Mouse (Mus musculus) hindbrain, embryonic 13.5 days (tissue): ENCODE measurements around the gene Slamf6. TPM values are rescaled to one million over a fixed set of nuclear protein-coding genes. Genes with fewer than 3 reads are reported as not detected.
"Not testable (repeated sequence)": the region's sequence is repeated elsewhere in the genome, so short reads cannot be mapped to it uniquely, and the experiment has no call there.

ENCODE experiments used
- ATAC-seq: fragments of 200-750 bp; cut with Nextera tagmentation; 2 replicates; pipeline ENCODE4 v1.8.0; 2017; ENCODE audit warnings: moderate TSS enrichment; ENCODE audit not compliant: low FRiP score
- H3K27ac ChIP-seq: fragments of 300-500 bp; sonication (generic); 2 replicates; pipeline ENCODE4 v1.5.1; 2015; ENCODE audit warnings: inconsistent platforms, mild to moderate bottlenecking, moderate library complexity
- H3K27me3 ChIP-seq: fragments of 300-500 bp; sonication (generic); 2 replicates; pipeline ENCODE4 v1.6.1; 2015; ENCODE audit warnings: mild to moderate bottlenecking, inconsistent platforms
- H3K36me3 ChIP-seq: fragments of 300-500 bp; sonication (generic); 2 replicates; pipeline ENCODE4 v1.6.1; 2015; ENCODE audit warnings: mild to moderate bottlenecking, inconsistent platforms
- H3K4me1 ChIP-seq: fragments of 300-500 bp; sonication (generic); replicated peaks from 2 replicates; pipeline ENCODE4 v1.6.1; 2015; ENCODE audit warnings: inconsistent platforms
- H3K4me2 ChIP-seq: fragments of 300-500 bp; sonication (generic); 2 replicates; pipeline ENCODE4 v1.6.1; 2015; ENCODE audit warnings: inconsistent platforms, mild to moderate bottlenecking, moderate library complexity
- H3K4me3 ChIP-seq: fragments of 300-500 bp; sonication (generic); 2 replicates; pipeline ENCODE4 v1.5.1; 2015; ENCODE audit warnings: mild to moderate bottlenecking, inconsistent platforms
- H3K9ac ChIP-seq: fragments of 300-500 bp; sonication (generic); 2 replicates; pipeline ENCODE4 v1.6.1; 2015; ENCODE audit warnings: mild to moderate bottlenecking, inconsistent platforms
- H3K9me3 ChIP-seq: fragments of 300-500 bp; sonication (generic); 2 replicates; pipeline ENCODE4 v1.6.1; 2016; ENCODE audit warnings: inconsistent platforms
- WGBS: fragments of 180-500 bp; shearing (Covaris S2); methylation state at CpG from one replicate; pipeline ENCODE4 v1.1.7; 2015; 5-methylcytosine and 5-hydroxymethylcytosine counted together
- polyA plus RNA-seq: library from polyadenylated mRNA; unstranded; fragments of >200 nt; fragmentation: Nextera tagmentation; extraction: Ambion mirVana; gene quantifications from 2 replicates; pipeline ENCODE4 v1.2.1, GENCODE M21; 2015

Gene Slamf6
- polyA plus RNA-seq, 1 experiment from 2014 or later = not detected

- Histone ChIP-seq H3K4me3 (no peak overlapping the region), H3K27ac (no peak overlapping the region), H3K4me2 (no peak overlapping the region), H3K9ac (no peak overlapping the region), H3K36me3 (no peaks in the 10 kb centered on the region), H3K9me3 (no peaks in the 10 kb centered on the region), H3K27me3 (no peaks in the 10 kb centered on the region), H3K4me1 (peaks cover 8% of the 10 kb centered on the region)
- 87% methylated on average over 6 of the region's 6 CpGs for WGBS
- ATAC-seq = no peak
Measured at GRCm38 (mm10) chr1:171966054-171966790, 48.9 kb downstream of the Slamf6 start.

- Histone ChIP-seq H3K9ac (no peak overlapping the region), H3K36me3 (no peaks in the 10 kb centered on the region), H3K27me3 (no peaks in the 10 kb centered on the region), H3K4me3 (no peak overlapping the region), H3K9me3 (no peaks in the 10 kb centered on the region), H3K4me2 (no peak overlapping the region), H3K4me1 (peaks cover 11% of the 10 kb centered on the region), H3K27ac (no peak overlapping the region)
- ATAC-seq = no peak
- WGBS = 90% methylated on average over 6 of the region's 6 CpGs
Measured at GRCm38 (mm10) chr1:171969221-171969620, 51.9 kb downstream of the Slamf6 start.

- no peak overlapping the region for H3K4me2 ChIP-seq
- peak overlapping the region; percentile 40; the same call in 1 of the 2 replicates for H3K27ac ChIP-seq
- H3K9me3 ChIP-seq = no peaks in the 10 kb centered on the region
- H3K4me3 ChIP-seq = no peak overlapping the region
- no peaks in the 10 kb centered on the region for H3K36me3 ChIP-seq
- peak; percentile 72; the same call in 1 of the 2 replicates for ATAC-seq
- WGBS = 22% methylated on average over 10 of the region's 10 CpGs
- no peaks in the 10 kb centered on the region for H3K27me3 ChIP-seq
- H3K4me1 ChIP-seq = peaks cover 11% of the 10 kb centered on the region
- no peak overlapping the region for H3K9ac ChIP-seq
Measured at GRCm38 (mm10) chr1:171970854-171971586, 53.7 kb downstream of the Slamf6 start.

GRCm38 (mm10) chr1:171974361-171974760, 57.0 kb downstream of the Slamf6 start:
- H3K9ac ChIP-seq, H3K27me3 ChIP-seq, H3K36me3 ChIP-seq, ATAC-seq, H3K9me3 ChIP-seq, H3K27ac ChIP-seq, H3K4me2 ChIP-seq, H3K4me3 ChIP-seq: not testable (repeated sequence)
- WGBS = 88% methylated on average over 2 of the region's 2 CpGs
- peaks cover 11% of the 10 kb centered on the region for H3K4me1 ChIP-seq

GRCm38 (mm10) chr1:171975377-171975776, 58.1 kb downstream of the Slamf6 start:
- Histone ChIP-seq H3K27ac (no peak overlapping the region), H3K4me2 (no peak overlapping the region), H3K4me3 (no peak overlapping the region), H3K9me3 (no peaks in the 10 kb centered on the region), H3K36me3 (no peaks in the 10 kb centered on the region), H3K27me3 (no peaks in the 10 kb centered on the region), H3K4me1 (peaks cover 9% of the 10 kb centered on the region), H3K9ac (no peak overlapping the region)
- no peak for ATAC-seq
- WGBS = 91% methylated on average over 9 of the region's 9 CpGs

- H3K4me3 ChIP-seq = no peak overlapping the region
- no peak for ATAC-seq
- no peak overlapping the region for H3K4me2 ChIP-seq
- 86% methylated on average over 4 of the region's 4 CpGs for WGBS
- no peaks in the 10 kb centered on the region for H3K27me3 ChIP-seq
- no peaks in the 10 kb centered on the region for H3K9me3 ChIP-seq
- peaks cover 6% of the 10 kb centered on the region for H3K4me1 ChIP-seq
- no peak overlapping the region for H3K27ac ChIP-seq
- no peak overlapping the region for H3K9ac ChIP-seq
- no peaks in the 10 kb centered on the region for H3K36me3 ChIP-seq
Measured at GRCm38 (mm10) chr1:171975831-171976230, 58.5 kb downstream of the Slamf6 start.

- ATAC-seq = no peak
- WGBS = 95% methylated on average over 14 of the region's 14 CpGs
Measured at GRCm38 (mm10) chr1:171976826-171977539, 59.7 kb downstream of the Slamf6 start.

GRCm38 (mm10) chr1:171977891-171978290, 60.6 kb downstream of the Slamf6 start:
- no peak overlapping the region for H3K27ac ChIP-seq
- 90% methylated on average over 2 of the region's 2 CpGs for WGBS
- H3K36me3 ChIP-seq = no peaks in the 10 kb centered on the region
- no peak overlapping the region for H3K9ac ChIP-seq
- no peaks in the 10 kb centered on the region for H3K27me3 ChIP-seq
- no peak overlapping the region for H3K4me3 ChIP-seq
- ATAC-seq = no peak
- no peaks in the 10 kb centered on the region for H3K9me3 ChIP-seq
- no peak overlapping the region for H3K4me2 ChIP-seq
- no peaks in the 10 kb centered on the region for H3K4me1 ChIP-seq

More at GRCm38 (mm10) chr1:171976826-171977539, 59.7 kb downstream of the Slamf6 start:
- no peak overlapping the region for H3K9ac ChIP-seq
- H3K27me3 ChIP-seq = no peaks in the 10 kb centered on the region
- no peaks in the 10 kb centered on the region for H3K9me3 ChIP-seq
- H3K36me3 ChIP-seq = no peaks in the 10 kb centered on the region
- H3K4me1 ChIP-seq = no peaks in the 10 kb centered on the region
- no peak overlapping the region for H3K4me3 ChIP-seq
- no peak overlapping the region for H3K4me2 ChIP-seq
- H3K27ac ChIP-seq = no peak overlapping the region

GRCm38 (mm10) chr1:171979969-171980730, 62.8 kb downstream of the Slamf6 start:
- peak; percentile 68; the same call in 1 of the 2 replicates for ATAC-seq
- Histone ChIP-seq H3K27me3 (no peaks in the 10 kb centered on the region), H3K4me2 (no peak overlapping the region), H3K36me3 (no peaks in the 10 kb centered on the region), H3K4me3 (no peak overlapping the region), H3K4me1 (no peaks in the 10 kb centered on the region), H3K9me3 (no peaks in the 10 kb centered on the region), H3K27ac (no peak overlapping the region), H3K9ac (no peak overlapping the region)
- WGBS = 73% methylated on average over 13 of the region's 13 CpGs

GRCm38 (mm10) chr1:171982170-171982569, 64.9 kb downstream of the Slamf6 start:
- ATAC-seq = no peak
- 64% methylated on average over 5 of the region's 5 CpGs for WGBS
- H3K9ac ChIP-seq = no peak overlapping the region
- no peaks in the 10 kb centered on the region for H3K36me3 ChIP-seq
- 0 out of 2 replicates have a peak, but pooled peaks cover 5% of the 10 kb centered on the region for H3K9me3 ChIP-seq
- H3K27me3 ChIP-seq = no peaks in the 10 kb centered on the region
- H3K4me2 ChIP-seq = no peak overlapping the region
- H3K4me3 ChIP-seq = no peak overlapping the region
- H3K27ac ChIP-seq = no peak overlapping the region
- no peaks in the 10 kb centered on the region for H3K4me1 ChIP-seq

- H3K27me3 ChIP-seq = no peaks in the 10 kb centered on the region
- no peak overlapping the region for H3K4me2 ChIP-seq
- H3K4me3 ChIP-seq = no peak overlapping the region
- no peak overlapping the region for H3K9ac ChIP-seq
- no peak for ATAC-seq
- H3K4me1 ChIP-seq = no peaks in the 10 kb centered on the region
- H3K36me3 ChIP-seq = no peaks in the 10 kb centered on the region
- WGBS = 82% methylated on average over 4 of the region's 4 CpGs
- H3K27ac ChIP-seq = no peak overlapping the region
- 0 out of 2 replicates have a peak, but pooled peaks cover 5% of the 10 kb centered on the region for H3K9me3 ChIP-seq
Measured at GRCm38 (mm10) chr1:171982740-171983139, 65.4 kb downstream of the Slamf6 start.
